Mouse (Mus musculus) gastrocnemius, postnatal 4 days (tissue): Measurements from ENCODE around the gene Xrcc1. TPM values are rescaled to one million over a fixed set of nuclear protein-coding genes. Genes with fewer than 3 reads are reported as not detected.
"Not testable (repeated sequence)": the region's sequence is repeated elsewhere in the genome, so short reads cannot be mapped to it uniquely, and the experiment has no call there.

Experiments used
- DNase-seq, 2 experiments: peaks; one replicate each; pipeline ENCODE4 v3.0.0; 2021 to 2022; ENCODE audit warnings: low spot score in 2 of 2, mixed read lengths in 2 of 2
- total RNA-seq, 2 experiments: library from RNA; stranded (reverse); gene quantifications; 2 replicates each; pipeline ENCODE4 v1.2.3; 2021

Xrcc1 gene
- total RNA-seq, 2 experiments from 2014 or later = 44.4 to 45.2 TPM

- no peak for DNase-seq
Observed at GRCm38 (mm10) chr7:24598121-24598520, 52.0 kb downstream of the Xrcc1 start.

GRCm38 (mm10) chr7:24599211-24600067, 53.4 kb downstream of the Xrcc1 start:
- DNase-seq = no peak

GRCm38 (mm10) chr7:24600941-24601597, 55.0 kb downstream of the Xrcc1 start:
- peak; percentile 95 to 98 for DNase-seq

- DNase-seq = no peak
Observed at GRCm38 (mm10) chr7:24605561-24605960, 59.5 kb downstream of the Xrcc1 start.

GRCm38 (mm10) chr7:24606046-24606445, 60.0 kb downstream of the Xrcc1 start:
- DNase-seq = no peak

- peak in 1 of 2 experiments; percentile 51 for DNase-seq
Observed at GRCm38 (mm10) chr7:24608017-24608416, 61.9 kb downstream of the Xrcc1 start.

GRCm38 (mm10) chr7:24608561-24608960, 62.5 kb downstream of the Xrcc1 start:
- DNase-seq = no peak

- DNase-seq = no peak
Observed at GRCm38 (mm10) chr7:24610144-24610878, 64.2 kb downstream of the Xrcc1 start, which contains the start of gene Phldb3. Gene Phldb3, plus strand, starts transcription at chr7:24610763.

- DNase-seq = peak; percentile 67 to 81
Observed at GRCm38 (mm10) chr7:24610879-24611494, 64.9 kb downstream of the Xrcc1 start.

GRCm38 (mm10) chr7:24611709-24612108, 65.6 kb downstream of the Xrcc1 start:
- DNase-seq = no peak

GRCm38 (mm10) chr7:24612308-24612910, 66.3 kb downstream of the Xrcc1 start:
- DNase-seq = no peak

GRCm38 (mm10) chr7:24614816-24615215, 68.7 kb downstream of the Xrcc1 start:
- DNase-seq = no peak

- DNase-seq = no peak
Observed at GRCm38 (mm10) chr7:24617763-24618162, 71.7 kb downstream of the Xrcc1 start.

- DNase-seq = not testable (repeated sequence)
Observed at GRCm38 (mm10) chr7:24618374-24618773, 72.3 kb downstream of the Xrcc1 start.

GRCm38 (mm10) chr7:24619671-24620397, 73.7 kb downstream of the Xrcc1 start:
- DNase-seq = no peak

GRCm38 (mm10) chr7:24621193-24621592, 75.1 kb downstream of the Xrcc1 start:
- no peak for DNase-seq

GRCm38 (mm10) chr7:24622967-24623366, 76.9 kb downstream of the Xrcc1 start:
- no peak for DNase-seq
